ENCODE assay signal across 19 mouse cellular contexts in genomic region chr13:18852718-18853117, GRCm38 (mm10).
"Had no signal": no experiment of that assay in that cellular context is flagged by ENCODE, and none has a peak within 500 bp of the region (broad histone marks: within the 10 kb centered on the region; RNA-seq: fewer than 3 reads in every experiment).

No protein-coding gene starts in this region.

- ATAC-seq: lung, postnatal 0 days; midbrain, embryonic 13.5 days; midbrain, embryonic 15.5 days had no signal

- H3K9me3 ChIP-seq: lung, embryonic 15.5 days; megakaryocyte, embryonic 14.5 days; midbrain, embryonic 13.5 days; midbrain, embryonic 15.5 days; neural tube, embryonic 12.5 days had no signal

- H3K4me2 ChIP-seq: lung, embryonic 15.5 days; midbrain, embryonic 11.5 days; midbrain, embryonic 13.5 days; midbrain, embryonic 15.5 days; neural tube, embryonic 12.5 days had no signal

- H3K4me3 ChIP-seq: lung, embryonic 15.5 days; megakaryocyte, embryonic 14.5 days; midbrain, embryonic 13.5 days; midbrain, embryonic 15.5 days; neural tube, embryonic 12.5 days had no signal

- H3K36me3 ChIP-seq: lung, embryonic 15.5 days; midbrain, embryonic 15.5 days; neural tube, embryonic 12.5 days had no signal

- H3K27ac ChIP-seq: lung, embryonic 15.5 days; macrophage; midbrain, embryonic 13.5 days; midbrain, embryonic 15.5 days; neural tube, embryonic 12.5 days had no signal

- H3K4me1 ChIP-seq: lung, embryonic 15.5 days; neural tube, embryonic 12.5 days had no signal

- DNase-seq: lung, adult 2 months; lung, postnatal 14 days; lung, postnatal 36 days; retina, postnatal 1 day; right cerebral cortex, adult 18-20 months; right cerebral cortex, postnatal 25 days; right cerebral cortex, postnatal 4 days; spleen, adult 18-20 months; thymus, adult 18-20 months; thymus, postnatal 14 days; thymus, postnatal 36 days had no signal

- H3K9ac ChIP-seq: lung, embryonic 15.5 days; midbrain, embryonic 13.5 days; midbrain, embryonic 15.5 days; neural tube, embryonic 12.5 days had no signal

- H3K27me3 ChIP-seq: lung, embryonic 15.5 days; megakaryocyte, embryonic 14.5 days; midbrain, embryonic 13.5 days; midbrain, embryonic 15.5 days; neural tube, embryonic 12.5 days had no signal
